Mouse (Mus musculus): ENCODE measurements at regions not wholly inside any gene's neighbourhood (a gene's known extent, or its start where the extent isn't known, plus 50 kb on each side); places are given as distances from the start of the nearest gene placed in this dataset.

GRCm38 (mm10) chr7:136829621-136830313 is 64.6 kb upstream of the Mgmt start:
- TF ChIP-seq POLR2A (IDR thresholded peaks at IDR 0.05; ENCODE audit: insufficient read depth, low read depth, low read length) (no peak), CTCF (IDR thresholded peaks at IDR 0.05) (no peak)
